Mouse (Mus musculus) left cerebral cortex, postnatal 4 days (tissue): ENCODE results near the gene Adap2. TPM values are rescaled to one million over a fixed set of nuclear protein-coding genes. Genes with fewer than 3 reads are reported as not detected.
"Not testable (repeated sequence)": the region's sequence is repeated elsewhere in the genome, so short reads cannot be mapped to it uniquely, and the experiment has no call there.

Experiments
- DNase-seq: peaks from one replicate; pipeline ENCODE4 v3.0.0-alpha.2; 2022
- intact Hi-C: fragments of 180-260 bp; cut with DNase I; formaldehyde crosslinking; loops from one replicate; pipeline ENCODE4 v1.15.1; 2025
- total RNA-seq, 2 experiments: library from RNA; stranded (reverse); gene quantifications; 2 replicates each; pipeline ENCODE4 v1.2.3; 2021

Adap2 gene
- 1 to 10 TPM; 3.0 to 5.0 TPM for total RNA-seq

DNA sequence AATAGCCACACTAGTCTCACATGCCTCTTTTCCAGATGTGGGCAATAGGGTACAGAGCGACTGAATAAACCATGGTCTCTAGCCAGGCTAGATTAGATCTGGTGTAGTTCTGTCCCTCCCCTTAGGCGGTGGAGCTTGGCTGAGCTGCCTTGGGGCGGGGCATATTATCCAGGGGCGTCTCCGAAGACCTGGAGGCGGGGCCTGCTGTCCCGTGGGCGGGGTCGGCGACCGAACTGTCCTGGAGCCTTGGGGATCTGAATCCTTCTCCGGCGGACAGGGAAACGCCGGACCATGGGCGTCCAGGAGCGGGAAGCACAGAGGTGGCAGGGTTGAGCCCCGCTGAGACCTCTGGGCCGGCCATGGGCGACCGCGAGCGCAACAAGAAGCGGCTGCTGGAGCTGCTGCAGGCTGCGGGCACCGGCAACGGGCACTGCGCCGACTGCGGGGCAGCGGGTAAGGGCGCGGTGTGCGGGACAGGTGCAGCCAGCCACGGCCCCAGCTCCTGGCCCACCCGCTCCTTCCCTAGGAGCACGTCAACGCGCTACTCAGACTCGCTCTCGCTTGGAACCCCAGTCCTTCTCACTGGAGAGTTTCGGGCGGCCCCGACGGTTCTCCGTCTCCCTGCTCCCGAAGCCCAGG, at the start of gene Adap2:
Adap2 (plus strand) TSS at position 249 of the 639 bp plus-strand sequence.
- intact Hi-C loops: no loop called here
- peak; percentile 72 for DNase-seq

DNA sequence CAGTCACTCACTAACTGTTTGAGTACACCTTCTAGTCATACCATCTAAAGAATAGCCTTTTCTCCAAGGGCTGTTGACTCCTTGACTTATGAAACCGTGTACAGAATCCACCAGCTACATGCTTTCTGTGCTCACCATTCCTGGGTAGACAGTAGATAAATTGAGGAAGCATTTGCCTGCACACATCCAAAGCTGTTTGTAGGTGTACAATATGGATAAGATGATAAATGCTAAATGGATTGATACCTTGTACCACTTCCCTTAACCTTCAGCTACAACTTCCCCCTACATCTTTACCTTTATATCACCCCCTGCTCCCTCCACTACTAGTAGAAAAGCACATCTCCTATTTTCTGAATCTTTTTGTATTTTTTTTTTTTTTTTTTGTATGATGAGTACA, 49.5 kb upstream of the Adap2 start:
- intact Hi-C loops: no loop called here
- DNase-seq: no peak

DNA sequence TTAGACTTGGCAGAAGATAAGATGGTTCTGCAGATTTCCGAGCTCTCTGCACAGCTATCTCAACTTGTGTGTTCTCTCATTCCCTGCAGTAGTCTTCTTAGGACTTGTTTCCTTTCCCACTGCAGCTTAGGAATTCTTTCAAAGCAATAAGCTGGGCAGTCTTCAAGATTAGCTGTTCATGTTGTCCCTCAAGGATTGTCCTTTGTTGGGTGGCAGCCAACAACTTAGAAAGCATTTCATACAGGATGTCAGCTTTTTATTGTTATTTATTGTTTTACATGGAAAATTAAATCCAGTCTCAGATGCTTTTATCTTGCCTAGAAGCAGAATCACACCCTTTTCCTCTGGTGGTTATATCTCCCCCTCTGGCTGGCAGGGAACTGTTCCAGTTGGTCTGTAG, 37.5 kb upstream of the Adap2 start:
- intact Hi-C loops: loop anchor here (10.0 kb wide), 1 partner anchor 92 kb away; no protein-coding TSS in a partner anchor
- no peak for DNase-seq

DNA sequence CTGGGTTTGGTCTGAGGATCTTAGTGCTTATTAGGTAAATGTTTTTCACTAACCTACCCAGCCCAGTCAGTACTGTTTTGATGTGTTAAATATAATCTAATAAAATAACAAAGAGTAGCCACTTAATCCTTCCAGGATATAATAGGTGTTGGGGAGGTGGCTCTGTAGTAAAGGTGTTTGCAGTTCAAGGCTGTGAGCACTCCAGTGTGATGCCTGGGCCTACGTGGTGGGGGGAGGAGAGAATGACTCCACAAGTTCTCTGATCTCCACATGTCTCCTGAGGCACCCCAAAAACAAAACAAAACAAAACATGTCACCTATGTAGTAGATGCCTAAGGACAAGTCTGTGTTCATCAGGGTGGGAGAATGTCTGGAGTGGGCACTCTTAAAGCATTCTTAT, 21.9 kb upstream of the Adap2 start:
- DNase-seq: no peak
- intact Hi-C loops: no loop called here

DNA sequence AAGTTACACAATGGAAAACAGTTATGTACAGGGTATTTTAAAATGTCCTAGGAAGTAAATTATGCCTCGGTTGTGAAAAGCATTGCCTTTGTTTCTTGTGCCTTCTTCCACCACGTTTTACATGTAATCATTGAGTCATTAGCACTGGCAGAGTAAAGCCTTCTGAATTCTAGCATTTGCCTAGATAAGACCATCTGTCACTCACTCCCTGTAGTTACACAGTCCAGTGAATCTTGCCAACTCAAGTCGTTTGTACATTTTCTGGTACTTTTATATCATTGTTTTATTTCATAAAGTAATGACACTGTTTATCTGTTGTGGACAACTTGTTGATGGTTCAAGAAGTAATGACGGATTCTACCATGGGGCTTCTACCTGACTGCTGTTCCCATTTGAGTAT, 19.2 kb upstream of the Adap2 start:
- intact Hi-C loops: no loop called here
- no peak for DNase-seq

DNA sequence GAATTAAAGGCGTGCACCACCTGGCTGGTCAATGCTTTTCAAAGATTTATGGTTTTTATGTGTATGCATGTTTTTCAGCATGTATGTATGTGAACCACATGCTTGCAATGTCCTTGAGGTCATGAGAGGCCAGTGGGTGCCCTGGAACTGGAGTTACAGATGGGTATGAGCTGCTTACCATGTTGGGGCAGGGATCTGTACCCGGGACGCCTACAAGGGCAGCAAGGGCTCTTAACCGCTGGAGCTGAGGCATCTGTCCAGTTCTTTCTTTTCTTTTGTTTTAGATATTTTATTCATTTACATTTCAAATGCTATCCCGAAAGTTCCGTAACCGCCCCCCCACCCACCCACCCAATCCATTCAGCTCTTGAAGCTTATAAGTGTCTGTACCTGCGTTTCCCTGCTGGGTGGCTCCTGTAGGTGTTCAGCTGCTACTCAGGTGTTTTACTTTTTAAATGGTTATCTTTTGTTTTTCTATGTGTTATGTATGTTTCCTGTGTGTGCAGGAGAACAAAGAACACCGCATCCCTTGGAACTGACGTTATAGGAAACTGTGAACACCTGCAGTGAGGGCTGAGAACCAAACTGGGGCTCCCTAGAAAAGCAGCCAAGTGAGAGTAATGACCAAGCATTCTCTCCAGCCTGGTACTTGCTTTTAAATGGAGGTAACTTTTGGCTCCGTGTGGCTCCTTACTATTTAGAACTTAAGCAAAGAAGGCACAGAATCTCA, 17.8 kb upstream of the Adap2 start:
- no peak for DNase-seq
- intact Hi-C loops: no loop called here

DNA sequence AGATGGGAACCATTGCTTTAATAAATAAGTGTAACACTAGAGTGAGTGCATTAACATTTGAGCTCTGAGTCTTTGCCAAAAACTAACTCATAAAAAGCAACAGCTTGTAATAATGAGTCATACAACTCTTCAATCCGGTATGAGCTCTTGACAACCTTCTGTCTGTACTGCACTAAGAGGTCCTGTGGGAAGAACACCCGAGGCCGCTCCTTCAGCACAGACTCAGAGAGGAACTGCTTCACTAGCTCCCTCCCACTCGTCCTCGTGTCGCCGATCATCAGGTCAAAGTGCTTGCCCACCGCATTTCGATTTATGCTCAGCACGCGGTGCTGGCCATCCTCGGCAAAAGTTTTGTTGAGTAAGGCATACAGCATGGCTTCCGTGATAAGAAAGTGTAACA, 17.1 kb upstream of the Adap2 start:
- intact Hi-C loops: no loop called here
- no peak for DNase-seq

DNA sequence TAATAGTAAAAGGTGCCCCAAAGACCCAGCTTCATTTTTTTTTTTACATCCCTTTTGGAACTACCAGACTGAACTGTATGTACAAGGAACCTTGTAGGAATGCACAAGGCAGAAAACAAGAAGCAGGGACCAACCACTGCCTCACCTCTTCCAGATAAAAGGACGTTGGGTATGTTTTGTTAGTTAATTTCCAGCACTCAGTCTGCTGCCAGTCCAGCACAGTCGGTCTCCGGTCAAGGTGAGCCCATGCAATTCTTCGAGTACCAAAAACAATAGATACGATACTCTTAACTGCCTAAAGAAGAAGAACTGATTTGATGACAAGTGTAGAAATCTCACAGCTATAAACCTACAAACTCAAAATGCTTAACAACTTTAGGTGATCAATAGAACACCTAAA, 16.1 kb upstream of the Adap2 start:
- DNase-seq: no peak
- intact Hi-C loops: no loop called here

DNA sequence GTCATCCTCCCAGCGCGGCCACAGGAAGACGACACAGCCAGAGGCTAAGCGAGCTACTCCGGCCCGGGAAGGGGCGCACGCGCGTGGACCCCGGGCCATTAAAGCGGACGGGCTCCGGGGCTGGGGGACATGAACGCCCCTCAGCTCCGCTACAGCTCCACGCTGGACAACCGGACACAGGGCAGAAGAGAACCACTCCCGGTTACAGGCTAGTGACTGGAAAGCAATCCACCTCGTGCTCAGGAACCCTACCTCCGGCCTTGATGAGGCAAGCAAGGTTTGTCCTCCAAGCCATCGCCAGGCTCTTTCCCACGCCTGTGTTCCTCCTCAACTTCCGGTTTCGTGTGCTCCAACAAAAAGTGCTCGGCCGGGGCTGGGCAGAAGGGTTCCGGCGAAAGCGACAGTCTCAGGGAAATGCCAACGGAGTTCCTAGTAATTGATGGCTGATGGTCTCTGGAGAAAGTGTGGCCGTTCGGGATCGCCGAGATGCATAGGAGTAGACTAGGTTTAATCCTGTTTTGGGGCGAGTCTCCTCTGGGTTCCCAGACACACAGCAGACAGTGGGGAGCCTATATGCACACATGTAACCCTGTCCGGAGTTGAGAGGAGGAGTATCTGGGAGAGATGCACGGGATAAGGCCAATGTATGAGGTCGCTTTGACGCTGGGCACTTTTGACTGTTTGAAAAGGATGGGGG, 11.9 kb upstream of the Adap2 start, which contains the start of gene Tefm:
Tefm (minus strand) TSS at position 351 of the 697 bp plus-strand sequence.
- intact Hi-C loops: no loop called here
- peak; percentile 84 for DNase-seq

DNA sequence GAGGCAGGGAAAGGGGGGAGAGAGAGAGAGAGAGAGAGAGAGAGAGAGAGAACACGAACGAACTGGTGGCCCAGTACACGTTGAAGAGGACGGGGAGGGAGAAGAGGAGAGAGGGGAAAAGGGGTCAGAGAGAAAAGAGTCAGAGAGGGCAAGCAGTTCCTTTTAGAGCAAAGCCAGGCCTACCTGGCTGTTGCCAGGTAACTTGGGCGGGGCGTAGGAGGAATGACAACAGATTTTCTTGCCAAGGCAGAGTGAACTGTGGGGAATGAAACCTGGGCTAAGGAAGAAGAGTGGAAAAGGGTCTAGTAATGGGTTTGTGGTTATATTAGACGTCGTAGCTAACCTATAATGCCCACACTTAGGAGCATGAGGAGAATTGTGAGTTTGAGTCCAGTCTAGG, 11.0 kb upstream of the Adap2 start:
- intact Hi-C loops: no loop called here
- no peak for DNase-seq

DNA sequence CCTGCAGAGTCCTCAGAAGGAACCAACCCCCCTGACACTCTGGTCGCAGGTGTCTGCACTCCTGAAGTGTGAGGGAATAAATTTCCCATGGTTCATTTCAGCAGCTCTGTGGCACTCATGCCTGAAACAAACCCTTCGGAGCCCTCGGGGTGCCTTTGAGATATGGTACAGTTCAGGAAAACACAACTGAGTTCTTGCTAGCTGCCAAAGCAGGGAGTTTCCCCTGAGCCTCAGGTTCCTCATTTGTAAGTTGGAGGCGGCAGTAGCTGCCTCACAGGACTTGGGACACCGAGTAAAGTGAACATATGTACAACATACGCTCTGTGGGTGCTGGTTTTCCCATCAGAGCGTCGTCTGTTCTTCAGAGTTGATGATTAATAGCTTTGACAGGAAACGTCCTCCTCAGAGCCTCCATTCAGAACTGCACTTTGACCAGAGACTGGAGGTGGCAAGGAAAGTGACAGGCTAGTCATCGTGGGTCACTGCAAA, 8.1 kb upstream of the Adap2 start:
- intact Hi-C loops: no loop called here
- no peak for DNase-seq

DNA sequence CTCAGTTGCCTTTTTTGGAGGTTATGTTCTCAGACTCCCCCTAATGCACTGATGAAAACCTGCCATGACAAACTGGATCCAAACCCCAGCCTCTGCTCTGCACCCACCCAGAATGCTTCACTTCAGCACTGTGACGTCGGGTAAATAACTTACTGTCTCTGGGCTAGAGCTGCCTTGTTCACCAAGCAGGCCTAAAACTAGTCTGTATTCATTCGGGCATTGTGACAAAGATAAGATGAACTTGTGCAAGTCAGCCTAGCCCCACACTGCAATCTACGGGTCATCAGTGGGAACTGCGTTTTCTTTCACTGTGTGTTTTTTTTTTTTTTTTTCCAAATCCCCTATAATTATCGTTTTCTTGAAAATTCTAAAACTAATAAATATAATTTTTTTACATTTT, 6.2 kb upstream of the Adap2 start:
- DNase-seq: no peak
- intact Hi-C loops: no loop called here

DNA sequence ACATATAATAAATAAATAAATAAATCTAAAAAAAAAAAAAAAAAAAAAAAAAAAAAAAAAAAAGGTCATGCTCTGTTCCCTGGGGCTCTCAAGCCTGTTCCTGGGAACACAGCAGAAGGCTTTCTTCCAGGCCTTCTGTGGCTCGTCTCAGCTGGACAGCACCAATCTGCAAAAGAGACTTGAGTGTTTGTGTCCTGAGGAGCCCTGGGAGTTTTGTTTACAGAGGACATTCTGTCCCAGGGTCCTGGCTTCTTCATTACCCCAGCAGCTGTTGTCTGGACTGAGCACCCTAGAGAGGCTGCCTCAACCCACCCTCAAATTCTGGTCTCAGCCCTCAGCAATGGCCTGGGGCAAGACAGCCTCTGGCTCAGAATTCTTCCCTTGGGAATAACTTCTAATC, 5.6 kb upstream of the Adap2 start:
- intact Hi-C loops: no loop called here

DNA sequence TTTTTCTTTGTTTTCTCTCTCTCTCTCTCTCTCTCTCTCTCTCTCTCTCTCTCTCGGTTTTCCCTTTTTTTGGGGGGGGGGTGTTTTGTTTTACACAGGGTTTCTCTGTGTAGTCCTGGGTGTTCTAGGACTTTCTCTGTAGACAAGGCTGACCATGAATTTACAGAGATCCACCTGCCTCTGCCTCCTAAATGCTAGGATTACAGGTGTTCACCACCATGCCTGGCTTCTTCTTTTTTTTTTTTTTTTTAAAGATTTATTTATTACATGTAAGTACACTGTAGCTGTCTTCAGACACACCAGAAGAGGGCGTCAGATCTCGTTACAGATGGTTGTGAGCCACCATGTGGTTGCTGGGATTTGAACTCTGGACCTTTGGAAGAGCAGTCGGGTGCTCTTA, 4.9 kb upstream of the Adap2 start:
- intact Hi-C loops, DNase-seq: not testable (repeated sequence)

More for the DNA sequence above, 5.6 kb upstream of the Adap2 start:
- no peak for DNase-seq

DNA sequence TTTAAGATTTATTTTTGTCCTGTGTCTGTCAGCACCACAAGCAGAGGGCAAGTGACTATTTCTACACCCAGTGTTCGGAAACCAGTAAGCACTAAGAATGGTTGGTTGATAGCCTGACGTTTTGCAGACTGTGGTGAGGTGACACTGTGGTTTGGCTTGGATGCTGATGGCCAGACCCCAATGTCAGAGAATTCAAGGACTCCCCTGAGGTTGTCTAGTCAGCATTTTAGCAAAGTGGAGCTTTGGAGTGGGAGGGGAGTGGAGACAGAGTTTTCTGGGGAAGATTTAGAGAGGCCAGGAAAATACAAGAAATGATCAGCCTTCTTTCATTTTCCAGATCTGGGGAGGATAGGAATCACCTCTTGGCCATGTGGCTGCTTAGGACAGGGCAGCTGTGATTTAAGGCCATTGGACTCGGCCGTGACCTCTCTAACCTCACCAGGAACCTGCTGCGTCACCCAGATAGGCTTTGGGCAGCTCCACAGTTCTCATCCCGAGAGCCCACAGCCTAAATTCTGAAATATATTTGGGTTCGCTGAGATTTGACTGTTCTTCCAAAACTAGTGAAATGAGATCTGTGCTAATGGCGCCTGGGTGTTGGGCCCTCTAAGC, 4.4 kb upstream of the Adap2 start:
- DNase-seq: no peak
- intact Hi-C loops: no loop called here

DNA sequence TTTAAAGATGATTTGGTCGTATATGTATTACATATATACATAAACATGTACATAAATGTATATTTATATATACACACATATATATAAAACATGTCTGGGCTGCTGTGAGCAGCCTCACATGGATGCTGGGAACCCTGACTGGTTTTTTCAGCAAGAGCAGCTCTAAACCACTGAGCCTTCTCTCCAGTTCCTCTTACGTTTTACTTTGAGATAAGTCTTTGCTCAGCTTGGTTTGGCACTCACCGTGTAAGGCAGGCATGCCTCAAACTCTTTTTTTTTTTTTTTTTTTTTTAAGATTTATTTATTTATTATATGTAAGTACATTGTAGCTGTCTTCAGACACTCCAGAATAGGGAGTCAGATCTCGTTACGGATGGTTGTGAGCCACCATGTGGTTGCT, 3.3 kb upstream of the Adap2 start:
- no peak for DNase-seq
- intact Hi-C loops: no loop called here

DNA sequence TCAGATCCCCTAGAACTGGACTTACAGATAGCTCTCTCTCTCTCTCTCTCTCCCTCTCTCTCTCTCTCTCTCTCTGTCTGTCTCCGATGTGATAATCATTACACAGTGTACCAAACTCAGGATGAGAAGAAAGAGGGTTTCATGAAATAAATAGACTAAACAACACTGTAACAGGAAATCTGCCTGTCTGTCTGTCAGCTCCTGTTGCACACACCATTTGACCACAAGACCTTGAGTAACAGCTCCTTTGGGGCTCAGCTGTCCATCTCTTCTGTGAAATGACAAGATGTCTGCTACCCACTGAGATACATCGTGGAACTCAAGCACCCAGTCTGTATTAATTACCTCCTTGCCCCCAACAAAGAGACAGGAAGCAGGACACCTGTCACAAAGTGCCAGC, 2.4 kb upstream of the Adap2 start:
- intact Hi-C loops: no loop called here

DNA sequence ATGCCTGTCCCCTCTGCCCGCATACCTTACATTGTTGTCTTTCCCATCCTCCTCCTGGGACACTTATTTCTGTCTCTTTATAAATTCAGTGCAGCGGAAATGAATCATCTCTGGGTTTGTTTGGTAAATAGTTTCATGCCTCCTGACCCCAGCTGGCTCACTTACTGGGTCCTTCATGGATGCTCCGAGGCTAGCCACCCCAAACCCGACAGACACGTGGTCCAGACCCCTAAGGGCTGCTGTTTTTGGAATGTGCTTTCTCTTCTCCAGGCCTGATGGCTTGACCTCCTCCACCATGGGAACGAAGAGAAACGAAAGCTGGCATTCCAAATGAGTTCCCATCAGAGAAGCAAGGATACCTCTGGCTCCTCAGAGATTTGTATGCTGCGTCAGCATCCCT, 1.5 kb upstream of the Adap2 start:
- no peak for DNase-seq
- intact Hi-C loops: no loop called here

More for the DNA sequence above, 2.4 kb upstream of the Adap2 start:
- no peak for DNase-seq

DNA sequence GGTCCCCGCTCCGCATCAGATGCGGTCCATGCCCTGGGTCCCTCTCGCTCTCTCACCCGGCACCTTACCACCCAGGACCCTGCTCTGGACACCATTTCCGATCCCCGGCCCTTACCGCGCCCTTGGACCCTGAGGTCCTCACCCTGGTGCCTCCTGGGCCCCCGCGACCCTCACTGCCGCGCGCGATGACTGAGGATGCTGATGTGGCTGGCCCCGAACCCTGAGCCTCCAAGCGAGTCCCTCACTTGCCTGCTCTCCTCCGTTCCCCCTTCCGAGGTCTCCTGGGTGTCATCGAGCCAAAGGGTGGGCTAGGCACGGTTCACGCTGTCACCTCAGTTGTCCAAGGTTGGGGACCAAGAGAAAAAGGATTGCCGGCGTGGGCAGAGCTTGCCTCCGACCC, 596 bp downstream of the Adap2 start:
- intact Hi-C loops: no loop called here
- no peak for DNase-seq

DNA sequence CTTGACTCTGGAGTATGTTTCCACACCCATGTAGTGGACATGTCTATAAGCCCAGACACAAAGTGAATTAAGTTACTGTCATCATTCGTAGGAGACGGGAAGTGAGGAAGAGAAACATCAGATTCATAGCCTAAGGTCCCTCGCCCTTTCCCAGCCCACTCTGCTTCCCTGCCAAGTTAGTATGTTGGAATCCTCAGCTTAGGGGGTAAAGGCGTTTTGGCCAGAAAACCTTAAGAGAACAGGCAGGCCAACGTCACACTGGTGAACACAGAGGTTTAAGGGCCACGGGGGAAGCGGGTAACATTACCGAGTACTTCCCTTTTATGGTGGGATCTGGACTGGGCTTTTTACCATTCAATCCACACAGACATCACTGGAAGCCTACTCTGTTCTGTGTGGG, 1.6 kb downstream of the Adap2 start:
- intact Hi-C loops: no loop called here
- no peak for DNase-seq

DNA sequence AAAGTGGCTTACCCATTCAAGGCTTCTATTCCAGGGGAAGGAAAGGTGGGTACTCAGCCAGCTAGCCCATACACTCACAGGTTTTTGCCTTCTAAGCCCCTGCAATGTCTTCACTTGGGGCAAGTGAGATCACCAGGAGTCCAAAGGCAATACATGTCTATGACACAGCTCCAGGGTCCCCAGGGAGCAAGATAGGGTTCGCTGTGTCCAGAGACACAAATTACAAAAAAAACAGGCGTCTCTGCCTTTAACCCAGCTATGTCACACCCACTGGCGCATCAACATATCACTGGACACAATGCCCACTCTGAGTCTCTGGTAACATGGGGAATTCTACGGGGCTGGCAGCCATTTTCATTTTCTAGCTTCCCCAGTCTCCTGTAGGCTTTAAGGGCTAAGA, 2.1 kb downstream of the Adap2 start:
- intact Hi-C loops: no loop called here
- no peak for DNase-seq
